Mouse (Mus musculus): ENCODE results near the gene Hdac7.

DNA sequence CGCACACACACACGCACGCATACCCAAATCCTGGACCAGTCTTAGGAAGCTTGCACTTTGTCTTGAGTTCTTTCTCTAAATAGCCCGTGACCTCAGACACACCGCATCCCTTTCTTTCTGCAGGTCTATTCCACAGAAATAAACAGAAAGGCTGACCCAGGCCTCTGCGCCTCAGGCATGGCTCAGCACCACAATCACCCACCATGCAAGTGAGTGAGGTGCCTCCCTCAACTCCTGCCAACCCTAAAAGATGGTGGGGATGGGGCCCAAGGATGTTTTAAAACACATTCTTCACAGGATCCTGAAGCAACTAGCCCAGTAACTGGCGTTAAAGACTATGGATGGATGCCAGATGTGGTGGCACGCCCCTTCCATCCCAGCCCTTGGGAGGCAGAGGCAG, 16.9 kb downstream of the Hdac7 start:
- TF ChIP-seq CTCF (IDR thresholded peaks at IDR 0.05; ENCODE audit: insufficient read depth, low read depth, low read length) (no peak), POLR2A (IDR thresholded peaks at IDR 0.05; ENCODE audit: insufficient read depth, low read depth, low read length) (no peak)

Data from olfactory bulb, adult 2 months (tissue).